Mouse (Mus musculus) erythroblast, embryonic 14.5 days (primary cell): ENCODE measurements around the gene Pclo.

Experiments used
- GATA1 ChIP-seq: IDR thresholded peaks from 2 replicates; pipeline ENCODE4 v1.6.1; 2012; ENCODE audit warnings: low read length, inconsistent platforms, mixed read lengths
- TAL1 ChIP-seq: IDR thresholded peaks from 3 replicates; pipeline ENCODE4 v1.6.1; 2012; ENCODE audit warnings: low read length, inconsistent platforms, mixed read lengths

- TF ChIP-seq GATA1 (no peak), TAL1 (no peak)
Observed at GRCm38 (mm10) chr5:14892242-14892641, 377.5 kb downstream of the Pclo start.
